Mouse (Mus musculus) stomach, embryonic 15.5 days (tissue): ENCODE measurements around the gene Olfr1375. TPM values are rescaled to one million over a fixed set of nuclear protein-coding genes. Genes with fewer than 3 reads are reported as not detected.
"Not testable (repeated sequence)": the region's sequence is repeated elsewhere in the genome, so short reads cannot be mapped to it uniquely, and the experiment has no call there.

Experiments
- ATAC-seq: fragments of 200-750 bp; cut with Nextera tagmentation; 2 replicates; pipeline ENCODE4 v1.8.0; 2017; ENCODE audit warnings: low read depth, moderate number of reproducible peaks, moderate TSS enrichment; ENCODE audit not compliant: insufficient read depth, low FRiP score
- H3K27ac ChIP-seq: fragments of 300-500 bp; sonication (generic); 2 replicates; pipeline ENCODE4 v1.5.1; 2015; ENCODE audit warnings: mild to moderate bottlenecking, inconsistent platforms
- H3K27me3 ChIP-seq: fragments of 300-500 bp; sonication (generic); replicated peaks from 2 replicates; pipeline ENCODE4 v1.6.1; 2015; ENCODE audit warnings: inconsistent platforms
- H3K36me3 ChIP-seq: fragments of 300-500 bp; sonication (generic); 2 replicates; pipeline ENCODE4 v1.6.1; 2015; ENCODE audit warnings: inconsistent platforms
- H3K4me1 ChIP-seq: fragments of 300-500 bp; sonication (generic); 2 replicates; pipeline ENCODE4 v1.6.1; 2015; ENCODE audit warnings: inconsistent platforms
- H3K4me2 ChIP-seq: fragments of 300-500 bp; sonication (generic); 2 replicates; pipeline ENCODE4 v1.6.1; 2015; ENCODE audit warnings: mild to moderate bottlenecking, inconsistent platforms
- H3K4me3 ChIP-seq: fragments of 300-500 bp; sonication (generic); replicated peaks from 2 replicates; pipeline ENCODE4 v1.5.1; 2015; ENCODE audit warnings: inconsistent platforms
- H3K9ac ChIP-seq: fragments of 300-500 bp; sonication (generic); 2 replicates; pipeline ENCODE4 v1.6.1; 2015; ENCODE audit warnings: inconsistent platforms
- H3K9me3 ChIP-seq: fragments of 300-500 bp; sonication (generic); 2 replicates; pipeline ENCODE4 v1.6.1; 2016; ENCODE audit warnings: inconsistent platforms
- WGBS: fragments of 180-500 bp; shearing (Covaris S2); methylation state at CpG from one replicate; pipeline ENCODE4 v1.1.7; 2015; 5-methylcytosine and 5-hydroxymethylcytosine counted together
- polyA plus RNA-seq: library from polyadenylated mRNA; unstranded; fragments of >200 nt; fragmentation: Nextera tagmentation; extraction: Ambion mirVana; gene quantifications from 2 replicates; pipeline ENCODE4 v1.2.1, GENCODE M21; 2015

Gene Olfr1375
- polyA plus RNA-seq: not detected in 2 replicates

DNA sequence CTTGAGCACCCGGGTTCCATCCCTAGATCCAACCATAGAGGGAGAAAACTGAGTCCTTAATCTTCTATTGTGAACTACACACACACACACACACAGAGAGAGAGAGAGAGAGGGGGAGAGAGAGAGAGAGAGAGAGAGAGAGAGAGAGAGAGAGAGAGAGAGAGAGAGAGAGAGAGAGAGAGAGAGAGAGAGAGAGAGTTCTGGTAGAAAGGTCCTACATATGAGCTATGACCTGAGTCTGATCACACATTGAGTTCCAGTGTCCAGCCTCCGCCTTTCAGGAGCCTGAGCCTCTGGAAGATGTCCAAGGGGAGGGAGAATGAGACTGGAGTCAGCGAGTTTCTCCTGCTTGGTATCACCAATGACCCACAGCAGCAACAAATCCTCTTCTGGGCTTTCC, at the start of gene Olfr1375:
TSS of gene Olfr1375 (plus strand) at position 301 of the 400 bp plus-strand sequence.
- not testable (repeated sequence) for H3K9ac ChIP-seq, H3K27me3 ChIP-seq, H3K4me1 ChIP-seq, H3K36me3 ChIP-seq, ATAC-seq, H3K9me3 ChIP-seq, H3K4me3 ChIP-seq, H3K4me2 ChIP-seq, H3K27ac ChIP-seq
- WGBS: 68% methylated on average over 3 of the region's 3 CpGs

DNA sequence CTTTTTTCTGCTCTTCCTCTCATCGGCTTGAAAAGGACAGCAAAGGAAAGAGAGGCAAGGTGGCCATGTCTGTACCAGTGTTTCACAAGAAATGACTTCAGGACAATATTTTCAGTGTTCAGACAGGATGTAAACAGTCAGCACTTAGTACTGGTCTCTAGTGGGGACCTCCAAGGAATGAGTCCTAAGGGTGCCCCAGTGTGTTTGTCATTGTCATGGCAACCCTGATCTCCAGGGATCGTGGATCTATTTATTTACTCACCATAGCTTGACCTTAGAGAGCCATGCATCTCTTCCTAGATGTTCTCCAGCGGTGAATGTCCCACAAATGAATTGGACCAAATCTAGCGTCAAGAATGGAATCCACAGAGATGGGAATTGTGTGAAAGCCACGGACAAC, 44.6 kb upstream of the Olfr1375 start, which contains the start of gene Olfr51:
TSS of gene Olfr51 (plus strand) at position 301 of the 400 bp plus-strand sequence.
- no peaks in the 10 kb centered on the region for H3K27me3 ChIP-seq
- H3K9me3 ChIP-seq: no peaks in the 10 kb centered on the region
- no peak within 1 kb of the TSS for H3K4me3 ChIP-seq
- H3K4me1 ChIP-seq: no peaks in the 10 kb centered on the region
- 55% methylated on average over 5 of the region's 5 CpGs for WGBS
- ATAC-seq: no peak
- H3K36me3 ChIP-seq: no peaks in the 10 kb centered on the region
- no peak within 1 kb of the TSS for H3K27ac ChIP-seq
- H3K9ac ChIP-seq: no peak within 1 kb of the TSS
- no peak within 1 kb of the TSS for H3K4me2 ChIP-seq

GRCm38 (mm10) chr11:51011821-51012220, 36.1 kb upstream of the Olfr1375 start:
- H3K9ac ChIP-seq: no peak overlapping the region
- no peak overlapping the region for H3K4me3 ChIP-seq
- peak; percentile 4; the same call in 1 of the 2 replicates for ATAC-seq
- 47% methylated on average over 5 of the region's 5 CpGs for WGBS
- H3K27me3 ChIP-seq: no peaks in the 10 kb centered on the region
- no peaks in the 10 kb centered on the region for H3K9me3 ChIP-seq
- H3K4me1 ChIP-seq: no peaks in the 10 kb centered on the region
- H3K27ac ChIP-seq: no peak overlapping the region
- no peak overlapping the region for H3K4me2 ChIP-seq
- no peaks in the 10 kb centered on the region for H3K36me3 ChIP-seq

DNA sequence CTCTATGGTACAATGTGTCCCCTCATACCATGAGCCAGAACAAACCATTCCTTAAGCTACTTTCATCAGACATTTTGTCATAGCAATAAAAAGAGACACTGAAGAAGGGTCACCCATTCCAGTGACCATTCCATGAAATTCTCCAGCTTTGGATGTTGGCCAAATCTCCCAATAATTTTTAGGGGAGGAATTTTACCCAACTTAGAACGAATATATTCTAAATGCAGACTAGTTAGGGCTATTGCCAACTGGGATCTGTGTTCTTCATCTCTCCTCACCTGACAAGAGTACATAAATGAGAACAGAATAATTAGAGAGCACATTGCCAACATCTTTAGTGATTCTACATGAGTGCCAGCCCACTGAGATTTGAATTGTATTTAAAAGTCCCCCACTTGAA, 34.0 kb upstream of the Olfr1375 start, which contains the start of gene Olfr54:
TSS of gene Olfr54 (plus strand) at position 301 of the 400 bp plus-strand sequence.
- Histone ChIP-seq H3K4me2 (no peak within 1 kb of the TSS), H3K9me3 (no peaks in the 10 kb centered on the region), H3K27ac (no peak within 1 kb of the TSS), H3K4me1 (no peaks in the 10 kb centered on the region), H3K9ac (no peak within 1 kb of the TSS), H3K4me3 (no peak within 1 kb of the TSS), H3K36me3 (no peaks in the 10 kb centered on the region), H3K27me3 (no peaks in the 10 kb centered on the region)
- no peak for ATAC-seq
- WGBS: 56% methylated on average over 1 of the region's 1 CpGs

GRCm38 (mm10) chr11:51016341-51016740, 31.6 kb upstream of the Olfr1375 start:
- H3K4me2 ChIP-seq: no peak overlapping the region
- no peaks in the 10 kb centered on the region for H3K9me3 ChIP-seq
- H3K9ac ChIP-seq: no peak overlapping the region
- no peak overlapping the region for H3K4me3 ChIP-seq
- no peaks in the 10 kb centered on the region for H3K4me1 ChIP-seq
- no peaks in the 10 kb centered on the region for H3K36me3 ChIP-seq
- H3K27me3 ChIP-seq: no peaks in the 10 kb centered on the region
- ATAC-seq: no peak; the same call in 1 of the 2 replicates
- 49% methylated on average over 2 of the region's 2 CpGs for WGBS
- no peak overlapping the region for H3K27ac ChIP-seq

GRCm38 (mm10) chr11:51026811-51027210, 21.1 kb upstream of the Olfr1375 start:
- ATAC-seq, H3K27ac ChIP-seq, H3K4me2 ChIP-seq, H3K9ac ChIP-seq, H3K4me1 ChIP-seq, H3K36me3 ChIP-seq, H3K27me3 ChIP-seq, H3K4me3 ChIP-seq, H3K9me3 ChIP-seq: not testable (repeated sequence)
- WGBS: 91% methylated on average over 11 of the region's 11 CpGs

GRCm38 (mm10) chr11:51029381-51029780, 18.5 kb upstream of the Olfr1375 start:
- not testable (repeated sequence) for H3K4me1 ChIP-seq, ATAC-seq, H3K36me3 ChIP-seq, H3K27me3 ChIP-seq, H3K9me3 ChIP-seq, H3K9ac ChIP-seq, H3K27ac ChIP-seq, H3K4me2 ChIP-seq, H3K4me3 ChIP-seq
- 73% methylated on average over 8 of the region's 8 CpGs for WGBS

DNA sequence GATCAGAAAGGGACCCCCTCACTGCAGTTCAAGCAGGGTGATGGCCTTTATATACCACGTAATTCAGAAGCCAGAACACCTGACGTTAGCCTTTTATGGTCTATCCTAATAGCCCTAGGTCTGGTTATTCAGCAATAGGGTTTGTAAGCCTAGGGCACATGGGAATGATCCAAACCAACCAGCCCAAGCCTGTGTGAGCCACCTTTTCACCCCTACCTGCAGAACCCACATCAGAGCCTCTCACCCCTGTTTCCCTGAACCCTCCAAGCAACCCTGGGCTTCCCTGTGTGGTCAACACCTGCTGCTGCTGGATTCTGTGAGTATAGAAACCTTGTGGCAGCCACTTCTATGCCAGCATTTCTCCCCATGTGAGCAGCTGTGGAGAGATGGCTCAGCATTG, 17.7 kb upstream of the Olfr1375 start:
- Histone ChIP-seq H3K4me2 (no peak overlapping the region), H3K27ac (no peak overlapping the region), H3K9me3 (no peaks in the 10 kb centered on the region), H3K27me3 (no peaks in the 10 kb centered on the region), H3K4me1 (no peaks in the 10 kb centered on the region), H3K9ac (no peak overlapping the region), H3K4me3 (no peak overlapping the region), H3K36me3 (no peaks in the 10 kb centered on the region)
- ATAC-seq: no peak
- WGBS: 88% methylated on average over 2 of the region's 2 CpGs

GRCm38 (mm10) chr11:51032851-51033250, 15.1 kb upstream of the Olfr1375 start:
- H3K36me3 ChIP-seq: no peaks in the 10 kb centered on the region
- H3K27me3 ChIP-seq: no peaks in the 10 kb centered on the region
- ATAC-seq: no peak
- H3K9ac ChIP-seq: no peak overlapping the region
- WGBS: 19% methylated on average over 1 of the region's 1 CpGs
- no peak overlapping the region for H3K4me2 ChIP-seq
- no peak overlapping the region for H3K4me3 ChIP-seq
- H3K9me3 ChIP-seq: no peaks in the 10 kb centered on the region
- no peaks in the 10 kb centered on the region for H3K4me1 ChIP-seq
- no peak overlapping the region for H3K27ac ChIP-seq

- not testable (repeated sequence) for H3K4me2 ChIP-seq, H3K27ac ChIP-seq, ATAC-seq, H3K9me3 ChIP-seq, H3K4me1 ChIP-seq, H3K27me3 ChIP-seq, H3K9ac ChIP-seq, H3K4me3 ChIP-seq, H3K36me3 ChIP-seq
These were observed 13.8 kb upstream of the Olfr1375 start for GRCm38 (mm10) chr11:51034141-51034540.

DNA sequence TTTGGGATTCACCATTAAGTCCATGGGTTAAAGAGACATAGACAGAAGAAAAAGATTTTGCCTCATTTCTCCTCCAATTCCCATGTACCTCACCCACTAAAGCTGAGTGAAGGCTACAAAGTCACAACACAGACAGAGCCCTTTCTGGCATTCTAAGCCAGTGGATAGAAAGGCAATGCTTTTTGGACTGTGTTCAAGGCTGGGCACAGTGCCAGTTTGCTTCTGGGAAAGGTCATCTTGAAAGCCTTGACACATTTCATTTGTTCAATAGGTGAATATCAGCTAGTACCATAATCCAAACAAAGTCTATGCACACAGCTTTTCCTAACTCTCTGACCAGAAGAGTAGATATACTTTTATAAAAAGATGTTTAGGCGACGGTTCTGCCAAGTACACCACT, 12.0 kb upstream of the Olfr1375 start:
- H3K4me1 ChIP-seq: no peaks in the 10 kb centered on the region
- no peaks in the 10 kb centered on the region for H3K36me3 ChIP-seq
- H3K4me3 ChIP-seq: no peak overlapping the region
- no peak for ATAC-seq
- H3K27me3 ChIP-seq: no peaks in the 10 kb centered on the region
- H3K9ac ChIP-seq: no peak overlapping the region
- whole genome bisulfite sequencing: 43% methylated on average over 2 of the region's 2 CpGs
- H3K4me2 ChIP-seq: no peak overlapping the region
- H3K9me3 ChIP-seq: no peaks in the 10 kb centered on the region
- H3K27ac ChIP-seq: no peak overlapping the region

- H3K9ac ChIP-seq, ATAC-seq, H3K4me1 ChIP-seq, H3K27me3 ChIP-seq, H3K9me3 ChIP-seq, H3K27ac ChIP-seq, H3K36me3 ChIP-seq, H3K4me3 ChIP-seq, H3K4me2 ChIP-seq: not testable (repeated sequence)
- WGBS: 58% methylated on average over 3 of the region's 3 CpGs
These were observed 3.1 kb upstream of the Olfr1375 start for GRCm38 (mm10) chr11:51044776-51045175.

- no peak for ATAC-seq
- no peaks in the 10 kb centered on the region for H3K9me3 ChIP-seq
- no peaks in the 10 kb centered on the region for H3K4me1 ChIP-seq
- H3K27me3 ChIP-seq: no peaks in the 10 kb centered on the region
- H3K9ac ChIP-seq: no peak overlapping the region
- no peak overlapping the region for H3K27ac ChIP-seq
- 52% methylated on average over 2 of the region's 2 CpGs for WGBS
- H3K4me2 ChIP-seq: no peak overlapping the region
- no peaks in the 10 kb centered on the region for H3K36me3 ChIP-seq
- H3K4me3 ChIP-seq: no peak overlapping the region
These were observed 3.8 kb downstream of the Olfr1375 start for GRCm38 (mm10) chr11:51051678-51052077.
